Mouse (Mus musculus): Measurements from ENCODE around the gene Gm17416. TPM values are rescaled to one million over a fixed set of nuclear protein-coding genes. Genes with fewer than 3 reads are reported as not detected.

The Gm17416 gene
- polyA plus RNA-seq, 1 experiment from 2014 or later, result not detected

GRCm38 (mm10) chr2:152580612-152581011 lies 11.5 kb downstream of the Gm17416 start:
- ATAC-seq (ENCODE audit: insufficient read depth) (no peak), DNase-seq (no peak)
- no peak for TF ChIP-seq CTCF (IDR thresholded peaks at IDR 0.05; ENCODE audit: low read depth)
- H3K9ac ChIP-seq, result no peak overlapping the region
- no peak overlapping the region for H3K4me3 ChIP-seq (ENCODE audit: low read depth, low read length)
- H3K9me3 ChIP-seq (ENCODE audit: low read depth, low read length), result no peaks in the 10 kb centered on the region
- no peaks in the 10 kb centered on the region for H3K36me3 ChIP-seq (ENCODE audit: insufficient read depth)
- no peaks in the 10 kb centered on the region for H3K27me3 ChIP-seq (ENCODE audit: insufficient read depth, low read length)
- H3K4me1 ChIP-seq (ENCODE audit: insufficient read depth), result no peaks in the 10 kb centered on the region
- 61% methylated on average over 11 of the region's 11 CpGs for WGBS
- H3K27ac ChIP-seq (ENCODE audit: low read depth), result no peak overlapping the region
- no peak overlapping the region for H3K4me2 ChIP-seq

GRCm38 (mm10) chr2:152586926-152587560 lies 17.9 kb downstream of the Gm17416 start:
- TF ChIP-seq CTCF (IDR thresholded peaks at IDR 0.05; ENCODE audit: low read depth), result peak; percentile 49; the same call in 1 of the 2 replicates
- WGBS, result 64% methylated on average over 4 of the region's 4 CpGs
- H3K9ac ChIP-seq, result no peak overlapping the region
- no peaks in the 10 kb centered on the region for H3K9me3 ChIP-seq (ENCODE audit: low read depth, low read length)
- H3K27ac ChIP-seq (ENCODE audit: low read depth), result no peak overlapping the region
- ATAC-seq (ENCODE audit: insufficient read depth), result no peak
- H3K36me3 ChIP-seq (ENCODE audit: insufficient read depth), result no peaks in the 10 kb centered on the region
- DNase-seq, result peak; percentile 23
- no peak overlapping the region for H3K4me2 ChIP-seq
- H3K4me1 ChIP-seq (ENCODE audit: insufficient read depth), result no peaks in the 10 kb centered on the region
- H3K4me3 ChIP-seq (ENCODE audit: low read depth, low read length), result no peak overlapping the region
- H3K27me3 ChIP-seq (ENCODE audit: insufficient read depth, low read length), result no peaks in the 10 kb centered on the region

- H3K9me3 ChIP-seq (ENCODE audit: low read depth, low read length), result no peaks in the 10 kb centered on the region
- H3K27me3 ChIP-seq (ENCODE audit: insufficient read depth, low read length), result no peaks in the 10 kb centered on the region
- TF ChIP-seq CTCF (IDR thresholded peaks at IDR 0.05; ENCODE audit: low read depth), result no peak
- no peak overlapping the region for H3K4me2 ChIP-seq
- DNase-seq (no peak), ATAC-seq (ENCODE audit: insufficient read depth) (no peak)
- no peaks in the 10 kb centered on the region for H3K36me3 ChIP-seq (ENCODE audit: insufficient read depth)
- H3K4me1 ChIP-seq (ENCODE audit: insufficient read depth), result no peaks in the 10 kb centered on the region
- 29% methylated on average over 2 of the region's 2 CpGs for WGBS
- H3K4me3 ChIP-seq (ENCODE audit: low read depth, low read length), result no peak overlapping the region
- H3K9ac ChIP-seq, result no peak overlapping the region
- H3K27ac ChIP-seq (ENCODE audit: low read depth), result no peak overlapping the region
Measured at GRCm38 (mm10) chr2:152588450-152588849, 19.3 kb downstream of the Gm17416 start.

- ATAC-seq (ENCODE audit: insufficient read depth) (no peak), DNase-seq (no peak)
- H3K9me3 ChIP-seq (ENCODE audit: low read depth, low read length), result no peaks in the 10 kb centered on the region
- no peaks in the 10 kb centered on the region for H3K36me3 ChIP-seq (ENCODE audit: insufficient read depth)
- H3K4me3 ChIP-seq (ENCODE audit: low read depth, low read length), result no peak overlapping the region
- no peaks in the 10 kb centered on the region for H3K4me1 ChIP-seq (ENCODE audit: insufficient read depth)
- no peak for TF ChIP-seq CTCF (IDR thresholded peaks at IDR 0.05; ENCODE audit: low read depth)
- no peaks in the 10 kb centered on the region for H3K27me3 ChIP-seq (ENCODE audit: insufficient read depth, low read length)
- no peak overlapping the region for H3K27ac ChIP-seq (ENCODE audit: low read depth)
- WGBS, result 29% methylated on average over 6 of the region's 6 CpGs
- no peak overlapping the region for H3K9ac ChIP-seq
- H3K4me2 ChIP-seq, result no peak overlapping the region
Measured at GRCm38 (mm10) chr2:152589021-152589420, 19.9 kb downstream of the Gm17416 start.

- DNase-seq (no peak), ATAC-seq (ENCODE audit: insufficient read depth) (no peak)
- H3K4me1 ChIP-seq (ENCODE audit: insufficient read depth), result no peaks in the 10 kb centered on the region
- no peak for TF ChIP-seq CTCF (IDR thresholded peaks at IDR 0.05; ENCODE audit: low read depth)
- no peak within 1 kb of the TSS for H3K4me3 ChIP-seq (ENCODE audit: low read depth, low read length)
- H3K9ac ChIP-seq, result no peak within 1 kb of the TSS
- H3K27ac ChIP-seq (ENCODE audit: low read depth), result no peak within 1 kb of the TSS
- no peak within 1 kb of the TSS for H3K4me2 ChIP-seq
- WGBS, result 53% methylated on average over 7 of the region's 7 CpGs
- no peaks in the 10 kb centered on the region for H3K36me3 ChIP-seq (ENCODE audit: insufficient read depth)
- H3K9me3 ChIP-seq (ENCODE audit: low read depth, low read length), result no peaks in the 10 kb centered on the region
- no peaks in the 10 kb centered on the region for H3K27me3 ChIP-seq (ENCODE audit: insufficient read depth, low read length)
Measured at GRCm38 (mm10) chr2:152599299-152599698, 30.2 kb downstream of the Gm17416 start, which contains the start of gene Defb45. TSS of gene Defb45 (minus strand) at chr2:152599399.

GRCm38 (mm10) chr2:152600076-152600475 lies 30.9 kb downstream of the Gm17416 start:
- no peaks in the 10 kb centered on the region for H3K4me1 ChIP-seq (ENCODE audit: insufficient read depth)
- no peak for ATAC-seq (ENCODE audit: insufficient read depth)
- no peak overlapping the region for H3K4me2 ChIP-seq
- no peak overlapping the region for H3K27ac ChIP-seq (ENCODE audit: low read depth)
- WGBS, result 69% methylated on average over 6 of the region's 6 CpGs
- no peak overlapping the region for H3K9ac ChIP-seq
- no peaks in the 10 kb centered on the region for H3K27me3 ChIP-seq (ENCODE audit: insufficient read depth, low read length)
- no peak for TF ChIP-seq CTCF (IDR thresholded peaks at IDR 0.05; ENCODE audit: low read depth)
- DNase-seq, result no peak
- no peaks in the 10 kb centered on the region for H3K9me3 ChIP-seq (ENCODE audit: low read depth, low read length)
- H3K36me3 ChIP-seq (ENCODE audit: insufficient read depth), result no peaks in the 10 kb centered on the region
- H3K4me3 ChIP-seq (ENCODE audit: low read depth, low read length), result no peak overlapping the region

- ATAC-seq (ENCODE audit: insufficient read depth), result no peak
Measured at GRCm38 (mm10) chr2:152601275-152601960, 32.3 kb downstream of the Gm17416 start.

More at GRCm38 (mm10) chr2:152601275-152601960, 32.3 kb downstream of the Gm17416 start:
- Histone ChIP-seq H3K4me2 (no peak overlapping the region), H3K27ac (ENCODE audit: low read depth) (no peak overlapping the region), H3K9ac (no peak overlapping the region), H3K27me3 (ENCODE audit: insufficient read depth, low read length) (no peaks in the 10 kb centered on the region), H3K36me3 (ENCODE audit: insufficient read depth) (no peaks in the 10 kb centered on the region), H3K4me1 (ENCODE audit: insufficient read depth) (no peaks in the 10 kb centered on the region), H3K9me3 (ENCODE audit: low read depth, low read length) (no peaks in the 10 kb centered on the region), H3K4me3 (ENCODE audit: low read depth, low read length) (no peak overlapping the region)
- TF ChIP-seq CTCF (IDR thresholded peaks at IDR 0.05; ENCODE audit: low read depth), result peak; percentile 53
- WGBS, result 67% methylated on average over 4 of the region's 4 CpGs
- DNase-seq, result no peak
